ENCODE assay signal across 8 mouse cellular contexts in the genomic region with DNA sequence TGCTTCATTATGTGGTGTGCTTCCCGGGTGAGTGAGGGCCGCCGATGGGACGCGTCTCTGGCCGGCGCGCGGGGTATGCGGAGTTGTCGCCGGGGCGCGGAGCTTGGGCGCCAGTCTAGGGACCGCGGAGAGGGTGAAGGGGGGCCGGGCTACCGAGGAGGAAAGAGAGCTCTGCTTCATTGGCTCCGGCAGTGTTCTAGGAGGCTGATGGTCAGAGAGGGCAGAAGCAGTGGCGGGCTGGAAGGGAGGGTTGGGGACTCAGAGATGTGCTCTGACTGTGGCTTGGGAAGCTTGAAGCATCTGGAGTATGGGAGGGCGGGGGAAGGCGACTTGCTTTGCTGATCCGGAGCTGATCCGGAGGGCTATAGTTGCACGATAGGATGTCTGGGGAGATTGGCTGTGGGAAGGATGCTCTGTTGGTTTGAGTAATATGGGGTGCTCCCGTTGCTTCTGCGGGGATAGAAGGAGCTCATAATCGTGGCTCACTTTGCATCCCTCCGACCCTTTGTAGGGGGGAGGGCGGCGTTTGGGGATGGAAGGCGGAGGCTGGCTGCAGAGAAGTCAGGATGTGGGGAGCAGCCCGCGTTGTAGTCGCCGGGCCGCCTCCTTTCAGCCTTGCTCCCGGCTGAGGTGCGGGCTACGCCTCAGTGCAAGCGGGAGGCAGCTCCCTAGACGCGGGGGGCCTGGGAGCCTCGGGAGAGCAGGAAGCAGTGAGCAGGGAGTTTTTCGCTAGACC. TPM values are rescaled to one million over a fixed set of nuclear protein-coding genes. Genes with fewer than 3 reads are reported as not detected.
DNase-seq lines count a peak whose midpoint lies in the region; ATAC-seq and TF ChIP-seq lines count a peak whose summit lies in the region.

No protein-coding gene starts in this region.

- no peaks in the 10 kb centered on the region for H3K36me3 ChIP-seq in hindbrain, embryonic 12.5 days
- H3K36me3 ChIP-seq in lung, postnatal 0 days (ENCODE audit: insufficient read depth, low read length): no peaks in the 10 kb centered on the region

- H3K4me1 ChIP-seq in hindbrain, embryonic 12.5 days: peaks cover 18% of the 10 kb centered on the region
- H3K4me1 ChIP-seq in lung, postnatal 0 days (ENCODE audit: insufficient read depth, low read depth, low read length): peaks cover 13% of the 10 kb centered on the region

- no peaks in the 10 kb centered on the region for H3K9me3 ChIP-seq in hindbrain, embryonic 12.5 days (replicated peaks)
- H3K9me3 ChIP-seq in lung, postnatal 0 days (ENCODE audit: low read length): no peaks in the 10 kb centered on the region

- WGBS in hindbrain, embryonic 12.5 days: under 1% methylated on average over 46 of the region's 46 CpGs
- WGBS in lung, postnatal 0 days: 1% methylated on average over 41 of the region's 46 CpGs

- H3K27me3 ChIP-seq in Patski: no peaks in the 10 kb centered on the region
- no peaks in the 10 kb centered on the region for H3K27me3 ChIP-seq in hindbrain, embryonic 12.5 days
- no peaks in the 10 kb centered on the region for H3K27me3 ChIP-seq in lung, postnatal 0 days (replicated peaks; ENCODE audit: insufficient read depth, low read length)

- peak overlapping the region; percentile 89 for H3K4me2 ChIP-seq in hindbrain, embryonic 12.5 days (replicated peaks)
- H3K4me2 ChIP-seq in lung, postnatal 0 days (replicated peaks; ENCODE audit: low read depth, low read length): peak overlapping the region; percentile 93

- TF ChIP-seq CTCF in Patski (IDR thresholded peaks at IDR 0.05): no peak
- no peak for TF ChIP-seq CTCF in lung, postnatal 0 days (IDR thresholded peaks at IDR 0.05)

- CTCF ChIA-PET in Patski (lab: Charles Lee): interaction anchor here (0.8 to 3.2 kb wide), 4 partner anchors 11 to 379 kb away, joined by 3 to 14 read pairs (median 4); no protein-coding TSS in a partner anchor

- DNase-seq in Patski (ENCODE audit: low read depth, low spot score): no peak
- DNase-seq in cerebellum, postnatal 14 days: peak; percentile 69 to 70
- DNase-seq in frontal cortex, postnatal 25 days (ENCODE audit: low spot score in 2 of 2): peak; percentile 38 to 52
- peak; percentile 60 to 69 for DNase-seq in layer of hippocampus, postnatal 36 days
- DNase-seq in lung, postnatal 0 days (ENCODE audit: low spot score): peak; percentile 62
- DNase-seq in right cerebral cortex, adult 2 months (ENCODE audit: low spot score in 2 of 2): peak; percentile 60 to 63

- in situ Hi-C loops in Patski (cut with MboI; ENCODE audit: low pct_unique_long_range_greater_than_20kb): loop anchor here (5.0 to 10.0 kb wide), 3 partner anchors 110 to 583 kb away; no protein-coding TSS in a partner anchor

- peak overlapping the region; percentile 77 for H3K4me3 ChIP-seq in hindbrain, embryonic 12.5 days
- peak overlapping the region; percentile 81 for H3K4me3 ChIP-seq in lung, postnatal 0 days (ENCODE audit: low read depth, low read length)

- TF ChIP-seq EP300 in lung, postnatal 0 days (IDR thresholded peaks at IDR 0.05): no peak

- POLR2A ChIA-PET in Patski (lab: Charles Lee): interaction anchor here (0.6 kb wide), 1 partner anchor 270 kb away, joined by 3 read pairs; no protein-coding TSS in a partner anchor

- peak overlapping the region; percentile 87 for H3K9ac ChIP-seq in hindbrain, embryonic 12.5 days
- H3K9ac ChIP-seq in lung, postnatal 0 days (replicated peaks; ENCODE audit: low read depth): peak overlapping the region; percentile 69

- peak overlapping the region; percentile 97 for H3K27ac ChIP-seq in hindbrain, embryonic 12.5 days
- H3K27ac ChIP-seq in lung, postnatal 0 days (ENCODE audit: low read length): peak overlapping the region; percentile 94

- ATAC-seq in Patski: peak; percentile 32
- peak; percentile 58 for ATAC-seq in hindbrain, embryonic 12.5 days (ENCODE audit: low FRiP score)
- ATAC-seq in lung, postnatal 0 days: peak; percentile 35
- no peak for ATAC-seq in monocyte, adult 5-6 weeks (replicated peaks; ENCODE audit: insufficient number of reproducible peaks, low FRiP score, low TSS enrichment, poor library complexity, severe bottlenecking)

RNA-seq across cellular contexts. Expression of a gene that starts 1.1 kb away (rescaled TPM):
- polyA plus RNA-seq in Patski (2021): 40.1 TPM
- 55.8 and 63.4 TPM in 2 replicates for polyA plus RNA-seq in hindbrain, embryonic 12.5 days (2016; fragmentation: Nextera tagmentation; extraction: Ambion mirVana)
- 100 to 1,000 TPM; 106 to 107 TPM for total RNA-seq in layer of hippocampus, postnatal 36 days (2021)
- 19.4 and 25.4 TPM in 2 replicates for polyA plus RNA-seq in lung, postnatal 0 days (2015; fragmentation: Nextera tagmentation; extraction: Ambion mirVana)
- not detected in 3 replicates for total RNA-seq in monocyte, adult 5-6 weeks (2017)
